Mouse (Mus musculus) ES-Bruce4 (cell line): ENCODE data around the gene Asap3. TPM values are rescaled to one million over a fixed set of nuclear protein-coding genes. Genes with fewer than 3 reads are reported as not detected.

Source experiments
- H3K27ac ChIP-seq: 2 replicates; pipeline ENCODE4 v1.5.1; 2012; ENCODE audit warnings: low read length, inconsistent platforms; ENCODE audit not compliant: insufficient read depth
- H3K27me3 ChIP-seq: 2 replicates; pipeline ENCODE4 v1.6.1; 2012; ENCODE audit warnings: mild to moderate bottlenecking, low read length, inconsistent platforms; ENCODE audit not compliant: control insufficient read depth, poor library complexity, insufficient read depth, severe bottlenecking
- H3K36me3 ChIP-seq: 2 replicates; pipeline ENCODE4 v1.6.1; 2012; ENCODE audit warnings: inconsistent platforms, mild to moderate bottlenecking, low read length, moderate library complexity; ENCODE audit not compliant: control insufficient read depth, poor library complexity, insufficient read depth, severe bottlenecking
- H3K4me1 ChIP-seq: one replicate; pipeline ENCODE4 v1.8.1; 2011; ENCODE audit warnings: low read length; ENCODE audit not compliant: control insufficient read depth, insufficient read depth
- H3K4me3 ChIP-seq: 2 replicates; pipeline ENCODE4 v1.5.1; 2011; ENCODE audit warnings: low read depth, mild to moderate bottlenecking, low read length
- H3K9ac ChIP-seq: 2 replicates; pipeline ENCODE4 v1.6.1; 2012; ENCODE audit warnings: low read depth, mild to moderate bottlenecking, inconsistent platforms; ENCODE audit not compliant: poor library complexity, severe bottlenecking
- H3K9me3 ChIP-seq: replicated peaks from 2 replicates; pipeline ENCODE4 v1.6.1; 2012; ENCODE audit warnings: mild to moderate bottlenecking, low read length, inconsistent platforms; ENCODE audit not compliant: control insufficient read depth, poor library complexity, insufficient read depth, severe bottlenecking
- CTCF ChIP-seq: IDR thresholded peaks from one replicate; pipeline ENCODE4 v1.8.1; 2011; ENCODE audit warnings: low read depth, low read length
- EP300 ChIP-seq: IDR thresholded peaks from 2 replicates; pipeline ENCODE4 v1.6.1; 2011; ENCODE audit warnings: low read depth, low read length; ENCODE audit not compliant: insufficient read depth
- POLR2A ChIP-seq: IDR thresholded peaks from one replicate; pipeline ENCODE4 v1.8.1; 2011; ENCODE audit warnings: low read length; ENCODE audit not compliant: insufficient read depth
- polyA plus RNA-seq: library from polyadenylated mRNA; stranded (reverse); fragments of >200 nt; gene quantifications from 2 replicates; pipeline ENCODE4 v1.2.4, GENCODE M21; 2011; ENCODE audit warnings: low read depth; ENCODE audit not compliant: missing spikeins, insufficient read depth, insufficient read length

Gene Asap3
- polyA plus RNA-seq, 1 experiment: 7.2 TPM

- H3K9me3 ChIP-seq: no peaks in the 10 kb centered on the region
- H3K4me3 ChIP-seq: peak overlapping the region; percentile 81
- H3K36me3 ChIP-seq: no peaks in the 10 kb centered on the region
- no peaks in the 10 kb centered on the region for H3K27me3 ChIP-seq
- no peak overlapping the region for H3K27ac ChIP-seq
- TF ChIP-seq CTCF (no peak), POLR2A (no peak), EP300 (peak; percentile 46; the same call in 1 of the 2 replicates)
- H3K9ac ChIP-seq: peak overlapping the region; percentile 71
- H3K4me1 ChIP-seq: peaks cover 5% of the 10 kb centered on the region
These were observed 42.5 kb downstream of the Asap3 start for GRCm38 (mm10) chr4:136248464-136249331.

GRCm38 (mm10) chr4:136249332-136249647, 43.1 kb downstream of the Asap3 start:
- Histone ChIP-seq H3K36me3 (no peaks in the 10 kb centered on the region), H3K27ac (no peak overlapping the region), H3K9ac (peak overlapping the region; percentile 71; the same call in 1 of the 2 replicates), H3K4me3 (peak overlapping the region; percentile 81), H3K27me3 (no peaks in the 10 kb centered on the region), H3K4me1 (peaks cover 5% of the 10 kb centered on the region), H3K9me3 (no peaks in the 10 kb centered on the region)
- no peak for TF ChIP-seq EP300
- TF ChIP-seq CTCF: no peak
- no peak for TF ChIP-seq POLR2A

- peak overlapping the region; percentile 71; the same call in 1 of the 2 replicates for H3K9ac ChIP-seq
- peaks cover 4% of the 10 kb centered on the region for H3K4me1 ChIP-seq
- H3K36me3 ChIP-seq: no peaks in the 10 kb centered on the region
- H3K27ac ChIP-seq: no peak overlapping the region
- H3K27me3 ChIP-seq: no peaks in the 10 kb centered on the region
- no peak overlapping the region for H3K4me3 ChIP-seq
- H3K9me3 ChIP-seq: no peaks in the 10 kb centered on the region
- no peak for TF ChIP-seq POLR2A
- TF ChIP-seq EP300: no peak
- TF ChIP-seq CTCF: no peak
These were observed 43.6 kb downstream of the Asap3 start for GRCm38 (mm10) chr4:136249780-136250179.

GRCm38 (mm10) chr4:136255919-136256318, 49.8 kb downstream of the Asap3 start:
- Histone ChIP-seq H3K4me3 (no peak overlapping the region), H3K4me1 (no peaks in the 10 kb centered on the region), H3K27ac (no peak overlapping the region), H3K36me3 (peaks cover 6% of the 10 kb centered on the region; the same call in 1 of the 2 replicates), H3K9ac (no peak overlapping the region), H3K9me3 (no peaks in the 10 kb centered on the region), H3K27me3 (no peaks in the 10 kb centered on the region)
- TF ChIP-seq POLR2A: no peak

- H3K4me1 ChIP-seq: no peaks in the 10 kb centered on the region
- no peak overlapping the region for H3K27ac ChIP-seq
- TF ChIP-seq POLR2A: no peak
- TF ChIP-seq CTCF: no peak
- no peak for TF ChIP-seq EP300
- peaks cover 6% of the 10 kb centered on the region; the same call in 1 of the 2 replicates for H3K36me3 ChIP-seq
- no peak overlapping the region for H3K9ac ChIP-seq
- H3K9me3 ChIP-seq: no peaks in the 10 kb centered on the region
- no peak overlapping the region for H3K4me3 ChIP-seq
- no peaks in the 10 kb centered on the region for H3K27me3 ChIP-seq
These were observed 50.5 kb downstream of the Asap3 start for GRCm38 (mm10) chr4:136256696-136257095.

- Histone ChIP-seq H3K27me3 (no peaks in the 10 kb centered on the region), H3K9me3 (no peaks in the 10 kb centered on the region), H3K27ac (no peak overlapping the region), H3K4me1 (no peaks in the 10 kb centered on the region), H3K36me3 (peaks cover 6% of the 10 kb centered on the region; the same call in 1 of the 2 replicates), H3K4me3 (no peak overlapping the region), H3K9ac (no peak overlapping the region)
- no peak for TF ChIP-seq EP300
- no peak for TF ChIP-seq POLR2A
- TF ChIP-seq CTCF: no peak
These were observed 53.8 kb downstream of the Asap3 start for GRCm38 (mm10) chr4:136259916-136260315.
